Mouse (Mus musculus) limb, embryonic 14.5 days (tissue): ENCODE results near the gene Epb42. TPM values are rescaled to one million over a fixed set of nuclear protein-coding genes. Genes with fewer than 3 reads are reported as not detected.
"Not testable (repeated sequence)": the region's sequence is repeated elsewhere in the genome, so short reads cannot be mapped to it uniquely, and the experiment has no call there.

Source experiments
- ATAC-seq: fragments of 200-750 bp; cut with Nextera tagmentation; 2 replicates; pipeline ENCODE4 v1.8.0; 2017; ENCODE audit warnings: low read depth, moderate number of reproducible peaks, moderate TSS enrichment; ENCODE audit not compliant: low FRiP score
- DNase-seq: peaks from one replicate; pipeline ENCODE4 v3.0.0-alpha.2; 2015; ENCODE audit warnings: low spot score
- H3K27ac ChIP-seq: fragments of 300-500 bp; sonication (generic); replicated peaks from 2 replicates; pipeline ENCODE4 v1.5.1; 2014; ENCODE audit warnings: low read depth, mild to moderate bottlenecking, low read length, moderate library complexity, mixed read lengths
- H3K27me3 ChIP-seq: fragments of 300-500 bp; sonication (generic); 2 replicates; pipeline ENCODE4 v1.6.1; 2014; ENCODE audit warnings: low read length, mixed read lengths; ENCODE audit not compliant: control insufficient read depth, insufficient read depth
- H3K36me3 ChIP-seq: fragments of 300-500 bp; sonication (generic); 2 replicates; pipeline ENCODE4 v1.6.1; 2014; ENCODE audit warnings: mild to moderate bottlenecking, low read length, moderate library complexity, mixed read lengths; ENCODE audit not compliant: control insufficient read depth, insufficient read depth
- H3K4me1 ChIP-seq: fragments of 300-500 bp; sonication (generic); 2 replicates; pipeline ENCODE4 v1.6.1; 2014; ENCODE audit warnings: antibody characterized with exemption, low read length, mixed read lengths; ENCODE audit not compliant: control insufficient read depth, insufficient read depth
- H3K4me2 ChIP-seq: fragments of 300-500 bp; sonication (generic); replicated peaks from 2 replicates; pipeline ENCODE4 v1.6.1; 2014; ENCODE audit warnings: low read depth, mild to moderate bottlenecking, low read length, moderate library complexity; ENCODE audit not compliant: severe bottlenecking
- H3K4me3 ChIP-seq: fragments of 300-500 bp; sonication (generic); replicated peaks from 2 replicates; pipeline ENCODE4 v1.5.1; 2014; ENCODE audit warnings: low read length
- H3K9ac ChIP-seq: fragments of 300-500 bp; sonication (generic); 2 replicates; pipeline ENCODE4 v1.6.1; 2014; ENCODE audit warnings: mild to moderate bottlenecking, low read depth, low read length, moderate library complexity; ENCODE audit not compliant: severe bottlenecking
- H3K9me3 ChIP-seq: fragments of 300-500 bp; sonication (generic); 2 replicates; pipeline ENCODE4 v1.6.1; 2016; ENCODE audit warnings: low read length; ENCODE audit not compliant: control insufficient read depth
- POLR2A ChIP-seq: fragments of 200-500 bp; IDR thresholded peaks from 2 replicates; pipeline ENCODE4 v1.8.0; 2012; ENCODE audit warnings: inconsistent platforms, mild to moderate bottlenecking, moderate library complexity, borderline replicate concordance; ENCODE audit not compliant: insufficient read depth, insufficient read length; ENCODE audit errors: extremely low read depth
- WGBS: fragments of 180-500 bp; shearing (Covaris S2); extraction: QIAGEN DNeasy Blood & Tissue Kit; methylation state at CpG from one replicate; pipeline ENCODE4 v1.1.7; 2014; 5-methylcytosine and 5-hydroxymethylcytosine counted together
- microRNA-seq: library from miRNA; unstranded; fragments of <30 nt; microRNA quantifications from one replicate; pipeline ENCODE4, GENCODE M21; 2016
- polyA plus RNA-seq, 2 experiments: library from polyadenylated mRNA; depleted of rRNA in 1 of 2; stranded (reverse) in 1 of 2; unstranded in 1 of 2; fragments of >200 nt; fragmentation: Nextera tagmentation in 1 of 2; extraction: Ambion mirVana in 1 of 2; gene quantifications; 2 replicates each; pipeline versions ENCODE4 v1.2.1 to v1.2.3; 2012 to 2014

The Epb42 gene
- polyA plus RNA-seq, 2 experiments: 0.38 to 0.98 TPM

DNA sequence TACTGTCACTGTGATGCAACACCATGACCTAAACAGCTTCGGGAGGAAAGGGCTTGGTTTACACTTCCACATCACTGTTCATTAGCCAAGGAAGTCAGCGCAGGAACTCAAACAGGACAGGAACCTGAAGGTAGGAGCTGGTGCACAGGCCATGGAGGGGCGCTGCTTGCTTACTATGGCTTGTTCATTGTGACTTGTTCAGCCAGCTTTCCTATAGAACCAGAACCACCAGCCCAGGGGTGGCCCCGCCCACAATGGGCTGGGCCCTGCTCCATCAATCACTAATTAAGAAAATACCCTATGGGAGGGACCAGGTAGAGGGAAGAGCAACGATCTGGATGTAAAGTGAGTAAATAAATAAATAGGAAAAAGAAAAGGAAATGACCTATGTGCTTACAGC, 63.9 kb downstream of the Epb42 start:
- Histone ChIP-seq H3K9ac (no peak overlapping the region), H3K36me3 (no peaks in the 10 kb centered on the region), H3K9me3 (no peaks in the 10 kb centered on the region), H3K27me3 (no peaks in the 10 kb centered on the region; the same call in 1 of the 2 replicates), H3K4me1 (peaks cover 10% of the 10 kb centered on the region), H3K27ac (no peak overlapping the region), H3K4me3 (no peak overlapping the region), H3K4me2 (no peak overlapping the region; the same call in 1 of the 2 replicates)
- 25% methylated on average over 5 of the region's 5 CpGs for WGBS
- ATAC-seq (no peak), DNase-seq (no peak)
- TF ChIP-seq POLR2A: no peak

DNA sequence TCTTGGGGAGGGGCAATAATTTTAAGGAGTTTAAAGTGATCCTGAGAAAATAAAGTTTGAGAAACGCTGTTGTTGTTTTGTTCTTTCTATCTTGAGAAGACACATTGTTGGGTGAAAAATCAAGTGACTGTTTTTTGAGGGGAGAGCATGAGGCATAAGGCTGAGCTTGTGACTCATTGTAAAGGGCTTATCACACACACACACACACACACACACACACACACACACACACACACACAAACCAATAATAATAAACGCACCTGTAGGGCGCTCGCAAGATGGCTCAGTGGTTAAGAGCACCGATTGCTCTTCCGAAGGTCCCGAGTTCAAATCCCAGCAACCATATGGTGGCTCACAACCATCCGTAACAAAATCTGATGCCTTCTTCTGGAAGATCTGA, 64.6 kb downstream of the Epb42 start:
- not testable (repeated sequence) for ATAC-seq

DNA sequence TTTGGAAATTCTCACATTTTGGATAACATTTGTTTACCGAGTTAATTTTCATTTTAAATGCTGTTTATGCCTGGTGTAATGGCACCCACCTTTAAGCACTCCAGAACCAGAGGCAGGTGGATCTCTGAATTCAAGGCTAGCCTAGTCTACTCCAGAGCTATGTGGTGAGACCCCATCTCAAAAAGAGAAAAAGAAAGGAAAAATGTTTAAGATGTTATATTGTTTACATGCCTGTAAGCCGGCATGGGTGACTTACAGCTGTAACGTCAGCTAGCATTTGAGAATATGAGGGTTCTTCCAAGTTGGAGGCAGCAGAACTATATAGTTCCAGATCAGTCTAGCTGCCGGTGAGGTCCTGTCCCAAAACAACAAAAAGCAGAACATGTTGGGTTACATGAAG, 65.1 kb downstream of the Epb42 start:
- Histone ChIP-seq H3K9me3 (no peaks in the 10 kb centered on the region), H3K4me2 (no peak overlapping the region), H3K27ac (no peak overlapping the region), H3K4me1 (peaks cover 10% of the 10 kb centered on the region), H3K36me3 (no peaks in the 10 kb centered on the region), H3K9ac (no peak overlapping the region), H3K4me3 (no peak overlapping the region), H3K27me3 (no peaks in the 10 kb centered on the region)
- no peak for TF ChIP-seq POLR2A
- 92% methylated on average over 4 of the region's 4 CpGs for WGBS
- DNase-seq (no peak), ATAC-seq (no peak)

More for the DNA sequence above, 64.6 kb downstream of the Epb42 start:
- not testable (repeated sequence) for H3K27ac ChIP-seq, DNase-seq, H3K4me2 ChIP-seq, H3K36me3 ChIP-seq, H3K9me3 ChIP-seq, H3K9ac ChIP-seq, H3K4me3 ChIP-seq, H3K27me3 ChIP-seq
- H3K4me1 ChIP-seq: peaks cover 10% of the 10 kb centered on the region
- WGBS: 94% methylated on average over 8 of the region's 8 CpGs

DNA sequence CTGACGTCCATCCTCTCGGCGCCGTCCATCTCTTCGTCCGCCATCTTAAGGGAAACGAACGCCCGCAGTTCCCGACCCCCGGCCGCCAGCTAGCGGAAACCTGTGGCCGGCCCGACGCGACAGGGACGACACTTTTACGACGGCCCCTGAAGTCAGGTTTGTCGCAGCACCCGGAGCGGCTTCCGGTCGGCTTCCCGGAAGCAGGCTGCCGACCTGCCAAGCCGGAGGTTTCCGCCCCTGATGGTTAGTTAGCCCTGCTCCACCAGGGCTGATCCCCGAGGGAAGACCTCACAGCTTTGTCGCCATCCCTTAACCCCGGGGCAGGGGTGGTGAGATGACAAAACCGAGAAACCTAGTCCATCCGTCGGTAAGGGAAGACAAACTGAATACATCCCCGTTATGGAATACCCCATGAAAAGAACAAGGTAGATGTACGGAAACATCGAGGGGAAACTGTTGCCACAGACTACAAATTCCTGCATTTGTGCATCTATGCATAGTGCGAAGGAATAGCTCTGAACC, 66.3 kb downstream of the Epb42 start, which contains the start of gene Ubr1:
Ubr1 (minus strand) TSS at position 157 of the 522 bp plus-strand sequence.
- ATAC-seq (peak; percentile 86), DNase-seq (peak; percentile 88)

DNA sequence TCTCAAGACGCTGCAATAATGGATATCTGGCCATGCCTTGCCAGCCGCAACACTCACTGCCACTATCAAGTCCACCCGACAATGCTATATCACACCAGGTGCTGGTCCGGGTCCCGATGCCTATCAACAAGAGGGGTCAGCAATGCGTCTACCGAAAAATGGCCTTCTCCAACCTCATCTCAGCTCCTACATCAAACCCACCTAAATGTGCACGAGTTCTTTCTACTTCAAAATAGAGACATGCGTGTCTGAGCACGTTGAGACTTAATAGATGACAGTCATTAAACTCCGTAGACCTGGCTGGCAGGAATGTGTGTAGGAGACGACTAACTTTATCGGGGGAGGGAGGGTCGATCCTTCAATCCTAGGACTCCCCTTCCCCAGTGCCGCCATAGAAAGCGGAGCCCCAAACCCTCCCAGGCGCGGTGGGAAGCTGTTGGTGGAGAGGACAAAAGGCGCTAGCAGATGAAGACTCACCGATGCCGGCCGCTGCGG, 66.8 kb downstream of the Epb42 start:
- Histone ChIP-seq H3K27ac (peak overlapping the region; percentile 73), H3K4me2 (peak overlapping the region; percentile 76), H3K9me3 (no peaks in the 10 kb centered on the region), H3K4me3 (peak overlapping the region; percentile 74), H3K4me1 (peaks cover 10% of the 10 kb centered on the region), H3K9ac (peak overlapping the region; percentile 85), H3K36me3 (no peaks in the 10 kb centered on the region), H3K27me3 (no peaks in the 10 kb centered on the region)
- peak; percentile 22 for DNase-seq
- under 1% methylated on average over 23 of the region's 23 CpGs for WGBS
- ATAC-seq: peak; percentile 13; the same call in 1 of the 2 replicates
- no peak for TF ChIP-seq POLR2A

More for the DNA sequence above, 66.3 kb downstream of the Epb42 start, which contains the start of gene Ubr1:
- Histone ChIP-seq H3K4me3 (peak within 1 kb of the TSS; percentile 74), H3K4me2 (peak within 1 kb of the TSS; percentile 76), H3K4me1 (peaks cover 10% of the 10 kb centered on the region), H3K36me3 (no peaks in the 10 kb centered on the region), H3K27me3 (no peaks in the 10 kb centered on the region), H3K9ac (peak within 1 kb of the TSS; percentile 85), H3K27ac (peak within 1 kb of the TSS; percentile 73), H3K9me3 (no peaks in the 10 kb centered on the region)
- under 1% methylated on average over 34 of the region's 39 CpGs for WGBS
- TF ChIP-seq POLR2A: peak; percentile 56; the same call in 1 of the 2 replicates

Small RNA genes within 50 kb of the gene (microRNA-seq; reads per million reads assigned to microRNA genes)
- not detected for gene Gm44325

Other genes with a start within 250 kb of the Epb42 start
- gene Cdan1, start 186.9 kb downstream of the Epb42 start, polyA plus RNA-seq (2012; rRNA removed): 37.8 and 48.7 TPM in 2 replicates
- 11.3 and 11.5 TPM in 2 replicates for gene Cdan1, start 186.9 kb downstream of the Epb42 start, polyA plus RNA-seq (2014; fragmentation: Nextera tagmentation; extraction: Ambion mirVana)
- 6.7 TPM in 2 replicates for gene Ttbk2, start 186.5 kb downstream of the Epb42 start, polyA plus RNA-seq (2012; rRNA removed)
- gene Ttbk2, start 186.5 kb downstream of the Epb42 start, polyA plus RNA-seq (2014; fragmentation: Nextera tagmentation; extraction: Ambion mirVana): 5.4 and 5.5 TPM in 2 replicates
- 16.8 and 29.9 TPM in 2 replicates for gene Ubr1, start 66.4 kb downstream of the Epb42 start, polyA plus RNA-seq (2012; rRNA removed)
- 22.3 and 22.6 TPM in 2 replicates for gene Ubr1, start 66.4 kb downstream of the Epb42 start, polyA plus RNA-seq (2014; fragmentation: Nextera tagmentation; extraction: Ambion mirVana)
- 2.9 and 3.0 TPM in 2 replicates for gene Tmem62, start 60.1 kb downstream of the Epb42 start, polyA plus RNA-seq (2012; rRNA removed)
- 1.4 and 1.5 TPM in 2 replicates for gene Tmem62, start 60.1 kb downstream of the Epb42 start, polyA plus RNA-seq (2014; fragmentation: Nextera tagmentation; extraction: Ambion mirVana)
- 36.9 and 39.9 TPM in 2 replicates for gene Ccndbp1, start 28.7 kb downstream of the Epb42 start, polyA plus RNA-seq (2012; rRNA removed)
- 40.2 and 40.7 TPM in 2 replicates for gene Ccndbp1, start 28.7 kb downstream of the Epb42 start, polyA plus RNA-seq (2014; fragmentation: Nextera tagmentation; extraction: Ambion mirVana)
- 0.08 and 0.10 TPM in 2 replicates for gene Tgm5, start 48.8 kb upstream of the Epb42 start, polyA plus RNA-seq (2012; rRNA removed)
- not detected in 2 replicates for gene Tgm5, start 48.8 kb upstream of the Epb42 start, polyA plus RNA-seq (2014; fragmentation: Nextera tagmentation; extraction: Ambion mirVana)
- gene Tgm7, start 72.7 kb upstream of the Epb42 start, polyA plus RNA-seq (2012; rRNA removed): 0.05 and 0.06 TPM in 2 replicates
- gene Tgm7, start 72.7 kb upstream of the Epb42 start, polyA plus RNA-seq (2014; fragmentation: Nextera tagmentation; extraction: Ambion mirVana): not detected in 2 replicates
- gene Adal, start 103.4 kb upstream of the Epb42 start, polyA plus RNA-seq (2012; rRNA removed): 15.0 and 16.8 TPM in 2 replicates
- gene Adal, start 103.4 kb upstream of the Epb42 start, polyA plus RNA-seq (2014; fragmentation: Nextera tagmentation; extraction: Ambion mirVana): 17.8 and 19.5 TPM in 2 replicates
- gene Lcmt2, start 103.6 kb upstream of the Epb42 start, polyA plus RNA-seq (2012; rRNA removed): 9.4 and 10.3 TPM in 2 replicates
- 19.9 and 21.3 TPM in 2 replicates for gene Lcmt2, start 103.6 kb upstream of the Epb42 start, polyA plus RNA-seq (2014; fragmentation: Nextera tagmentation; extraction: Ambion mirVana)
- gene Tubgcp4, start 133.6 kb upstream of the Epb42 start, polyA plus RNA-seq (2012; rRNA removed): 53.6 and 66.3 TPM in 2 replicates
- gene Tubgcp4, start 133.6 kb upstream of the Epb42 start, polyA plus RNA-seq (2014; fragmentation: Nextera tagmentation; extraction: Ambion mirVana): 47.9 and 49.4 TPM in 2 replicates
- 6.8 and 7.2 TPM in 2 replicates for gene Zscan29, start 134.1 kb upstream of the Epb42 start, polyA plus RNA-seq (2012; rRNA removed)
- gene Zscan29, start 134.1 kb upstream of the Epb42 start, polyA plus RNA-seq (2014; fragmentation: Nextera tagmentation; extraction: Ambion mirVana): 9.2 and 10.2 TPM in 2 replicates
- 67.7 and 75.6 TPM in 2 replicates for gene Trp53bp1, start 234.3 kb upstream of the Epb42 start, polyA plus RNA-seq (2012; rRNA removed)
- gene Trp53bp1, start 234.3 kb upstream of the Epb42 start, polyA plus RNA-seq (2014; fragmentation: Nextera tagmentation; extraction: Ambion mirVana): 51.2 and 67.2 TPM in 2 replicates